Mouse (Mus musculus) limb, embryonic 15.5 days (tissue): ENCODE data around the gene Gm4881. TPM values are rescaled to one million over a fixed set of nuclear protein-coding genes. Genes with fewer than 3 reads are reported as not detected.

Source experiments
- ATAC-seq: fragments of 200-750 bp; cut with Nextera tagmentation; 2 replicates; pipeline ENCODE4 v1.8.0; 2017; ENCODE audit warnings: low read depth, moderate TSS enrichment; ENCODE audit not compliant: insufficient number of reproducible peaks, low FRiP score, low TSS enrichment
- H3K27ac ChIP-seq: fragments of 300-500 bp; sonication (generic); 2 replicates; pipeline ENCODE4 v1.5.1; 2015; ENCODE audit warnings: moderate library complexity, mild to moderate bottlenecking, inconsistent platforms
- H3K27me3 ChIP-seq: fragments of 300-500 bp; sonication (generic); 2 replicates; pipeline ENCODE4 v1.6.1; 2015; ENCODE audit warnings: inconsistent platforms
- H3K36me3 ChIP-seq: fragments of 300-500 bp; sonication (generic); 2 replicates; pipeline ENCODE4 v1.6.1; 2015; ENCODE audit warnings: inconsistent platforms
- H3K4me1 ChIP-seq: fragments of 300-500 bp; sonication (generic); 2 replicates; pipeline ENCODE4 v1.6.1; 2015; ENCODE audit warnings: inconsistent platforms
- H3K4me2 ChIP-seq: fragments of 300-500 bp; sonication (generic); 2 replicates; pipeline ENCODE4 v1.6.1; 2015; ENCODE audit warnings: mild to moderate bottlenecking, inconsistent platforms
- H3K4me3 ChIP-seq: fragments of 300-500 bp; sonication (generic); 2 replicates; pipeline ENCODE4 v1.5.1; 2015; ENCODE audit warnings: mild to moderate bottlenecking, inconsistent platforms
- H3K9ac ChIP-seq: fragments of 300-500 bp; sonication (generic); 2 replicates; pipeline ENCODE4 v1.6.1; 2015; ENCODE audit warnings: inconsistent platforms
- H3K9me3 ChIP-seq: fragments of 300-500 bp; sonication (generic); 2 replicates; pipeline ENCODE4 v1.6.1; 2016; ENCODE audit warnings: inconsistent platforms
- WGBS: fragments of 180-500 bp; shearing (Covaris S2); methylation state at CpG from one replicate; pipeline ENCODE4 v1.1.7; 2015; 5-methylcytosine and 5-hydroxymethylcytosine counted together
- polyA plus RNA-seq: library from polyadenylated mRNA; unstranded; fragments of >200 nt; fragmentation: Nextera tagmentation; extraction: Ambion mirVana; gene quantifications from 2 replicates; pipeline ENCODE4 v1.2.1, GENCODE M21; 2015

Gene Gm4881
- polyA plus RNA-seq, 1 experiment from 2014 or later: not detected

DNA sequence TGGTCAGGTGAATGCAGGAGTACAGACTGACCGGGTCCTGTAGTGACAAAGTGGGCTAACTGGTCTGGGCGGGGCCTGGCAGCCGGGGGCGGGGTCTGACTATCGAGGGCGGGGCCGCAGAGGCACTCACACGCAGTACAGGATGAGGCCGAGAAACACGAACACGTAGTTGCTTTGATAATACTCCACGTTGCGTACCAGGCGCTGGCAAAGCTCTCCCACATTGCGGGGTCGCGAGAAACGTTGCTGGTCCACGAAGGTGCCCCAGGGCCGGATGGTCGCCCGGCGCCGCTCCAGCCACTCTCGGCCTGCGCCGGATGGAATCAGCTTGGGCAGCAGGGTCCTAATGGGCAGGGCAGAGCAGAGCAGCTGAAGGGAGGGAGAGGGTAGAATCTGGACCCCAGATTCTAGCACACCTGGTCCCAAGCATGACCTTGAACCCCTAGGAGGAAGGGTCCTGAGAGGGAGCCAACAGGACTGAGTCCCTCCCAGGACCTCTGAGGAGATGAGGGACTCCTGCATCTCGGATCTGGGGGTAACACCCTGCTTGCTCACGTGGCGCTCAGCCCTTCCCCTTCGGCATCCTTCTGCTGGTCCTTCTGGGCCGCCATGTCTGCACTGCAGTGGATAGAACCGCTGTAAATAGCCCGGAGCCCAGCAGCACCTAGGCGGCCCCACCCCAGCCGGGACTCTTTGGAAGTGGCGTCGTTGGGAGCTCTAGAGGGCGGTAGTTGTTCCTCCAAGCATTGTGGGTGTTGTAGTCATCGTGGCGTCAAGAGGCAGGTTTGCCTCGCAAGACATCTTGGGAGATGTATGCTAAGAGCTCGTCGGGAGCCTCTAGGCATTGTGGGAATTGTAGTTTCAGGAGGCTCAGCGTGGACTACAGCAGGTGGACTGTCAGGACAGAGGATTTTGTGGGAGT is 27.9 kb upstream of the Gm4881 start, which contains the start of gene Rabac1:
Rabac1 (minus strand) TSS at position 783 of the 922 bp plus-strand sequence.
- Histone ChIP-seq H3K36me3 (peaks cover 7% of the 10 kb centered on the region; the same call in 1 of the 2 replicates), H3K9ac (peak within 1 kb of the TSS; percentile 84), H3K4me1 (peaks cover 12% of the 10 kb centered on the region), H3K27me3 (no peaks in the 10 kb centered on the region), H3K4me3 (peak within 1 kb of the TSS; percentile 59), H3K9me3 (no peaks in the 10 kb centered on the region), H3K27ac (peak within 1 kb of the TSS; percentile 86), H3K4me2 (peak within 1 kb of the TSS; percentile 70)
- under 1% methylated on average over 45 of the region's 45 CpGs for WGBS
- ATAC-seq: peak; percentile 89

DNA sequence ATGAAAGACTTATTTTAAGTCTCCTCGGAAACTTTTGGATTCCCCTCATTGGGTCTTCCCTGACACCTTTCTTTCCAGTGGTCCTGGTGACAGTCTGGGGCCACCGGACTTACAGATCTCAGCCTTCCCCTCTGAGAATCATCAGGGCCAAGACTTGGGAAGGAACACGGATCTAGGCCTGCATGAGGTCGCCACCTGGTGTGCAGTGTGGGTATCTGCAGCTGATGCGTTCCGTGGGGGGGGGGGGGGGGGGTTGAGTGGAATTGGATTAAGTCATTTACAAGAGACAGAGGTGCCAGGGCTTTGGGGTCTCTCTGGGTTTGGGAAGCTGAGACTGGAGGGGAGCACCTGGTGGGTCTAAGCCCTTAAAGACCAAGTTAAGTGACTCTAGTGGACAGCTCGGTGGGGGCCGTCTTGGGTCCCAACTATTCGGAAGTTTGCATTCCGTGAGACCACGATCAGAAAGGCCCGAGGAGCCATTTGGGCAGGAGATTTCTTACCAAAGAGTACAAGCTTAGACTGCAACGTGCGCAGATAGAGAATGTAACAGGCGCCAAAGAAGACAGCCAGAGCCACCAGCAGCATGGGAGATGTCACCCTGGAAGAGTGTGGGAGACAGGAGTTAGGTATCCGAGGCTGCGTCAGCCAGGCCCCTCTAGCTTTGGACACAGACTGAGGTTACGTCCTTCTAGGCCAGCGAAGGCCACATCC is 27.1 kb upstream of the Gm4881 start:
- Histone ChIP-seq H3K9me3 (no peaks in the 10 kb centered on the region), H3K36me3 (peaks cover 7% of the 10 kb centered on the region; the same call in 1 of the 2 replicates), H3K9ac (peak overlapping the region; percentile 84; the same call in 1 of the 2 replicates), H3K27me3 (no peaks in the 10 kb centered on the region), H3K27ac (peak overlapping the region; percentile 86), H3K4me2 (peak overlapping the region; percentile 70), H3K4me3 (peak overlapping the region; percentile 59), H3K4me1 (peaks cover 12% of the 10 kb centered on the region)
- ATAC-seq: no peak
- WGBS: 8% methylated on average over 19 of the region's 19 CpGs

DNA sequence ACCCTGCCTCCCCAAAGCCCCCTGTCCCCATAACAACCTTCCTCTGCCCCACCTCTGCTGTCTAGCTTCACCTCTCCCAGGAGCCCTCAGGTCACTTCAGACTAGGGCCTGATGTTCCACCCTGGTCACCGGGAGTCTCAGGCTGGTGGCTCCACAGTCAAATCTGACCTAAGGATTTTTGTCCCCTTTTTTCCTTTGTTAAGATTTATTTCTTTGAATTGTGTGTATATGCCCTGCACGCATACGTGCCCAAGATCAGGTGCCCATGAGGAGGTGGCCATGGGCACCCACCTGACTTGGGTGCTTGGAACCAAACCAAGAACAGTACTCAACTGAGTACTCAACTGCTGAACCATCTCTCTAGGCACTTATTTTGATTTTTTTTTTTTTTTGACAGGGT is 26.0 kb upstream of the Gm4881 start:
- H3K4me1 ChIP-seq: peaks cover 12% of the 10 kb centered on the region
- H3K4me2 ChIP-seq: no peak overlapping the region
- H3K27ac ChIP-seq: no peak overlapping the region
- no peak overlapping the region for H3K4me3 ChIP-seq
- no peaks in the 10 kb centered on the region for H3K9me3 ChIP-seq
- no peak for ATAC-seq
- WGBS: 85% methylated on average over 3 of the region's 3 CpGs
- H3K9ac ChIP-seq: no peak overlapping the region
- peaks cover 7% of the 10 kb centered on the region; the same call in 1 of the 2 replicates for H3K36me3 ChIP-seq
- no peaks in the 10 kb centered on the region for H3K27me3 ChIP-seq

DNA sequence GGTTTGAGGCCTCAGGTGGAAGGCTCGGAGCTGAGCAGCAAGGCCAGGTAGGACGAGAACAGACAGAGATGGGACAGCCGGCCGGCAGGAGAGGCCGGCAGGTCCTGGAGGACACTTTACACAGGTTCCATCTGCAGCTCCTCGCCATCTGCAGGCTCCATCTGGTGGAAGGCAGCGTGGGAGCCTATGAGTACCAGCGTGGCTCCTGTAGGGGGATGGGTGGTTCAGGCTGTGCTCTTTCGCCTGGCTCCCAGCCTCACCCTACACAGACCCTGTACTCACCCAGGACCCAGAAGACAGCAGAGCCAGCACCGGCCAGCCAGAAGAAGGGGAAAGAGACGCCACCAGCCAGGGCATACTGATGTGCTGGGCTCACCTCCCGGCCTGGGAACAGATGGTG is 25.5 kb upstream of the Gm4881 start:
- Histone ChIP-seq H3K27me3 (no peaks in the 10 kb centered on the region), H3K9ac (no peak overlapping the region), H3K4me3 (no peak overlapping the region), H3K9me3 (no peaks in the 10 kb centered on the region), H3K27ac (no peak overlapping the region), H3K36me3 (peaks cover 7% of the 10 kb centered on the region; the same call in 1 of the 2 replicates), H3K4me2 (no peak overlapping the region), H3K4me1 (peaks cover 12% of the 10 kb centered on the region)
- WGBS: 77% methylated on average over 12 of the region's 12 CpGs
- ATAC-seq: no peak

DNA sequence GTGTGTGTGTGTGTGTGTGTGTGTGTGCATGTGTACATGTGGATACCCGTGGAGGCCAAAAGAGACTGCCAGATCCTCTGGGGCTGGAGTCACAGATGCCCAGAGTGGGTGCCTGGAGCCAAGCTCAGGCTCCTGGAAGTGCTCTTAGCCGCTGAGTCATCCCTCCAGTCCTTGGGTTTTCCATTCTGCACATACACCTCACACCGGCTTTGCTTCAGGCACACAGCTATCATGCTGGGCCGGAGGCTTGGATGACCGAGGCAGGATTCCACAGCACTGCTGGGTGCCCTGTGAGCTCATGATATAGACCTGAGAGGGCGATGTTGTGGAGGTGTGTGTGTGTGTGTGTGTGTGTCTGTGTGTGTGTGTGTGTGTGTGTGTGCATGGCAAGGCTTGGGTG is 24.2 kb upstream of the Gm4881 start:
- Histone ChIP-seq H3K27ac (no peak overlapping the region), H3K9me3 (no peaks in the 10 kb centered on the region), H3K4me2 (no peak overlapping the region), H3K9ac (no peak overlapping the region), H3K4me1 (peaks cover 12% of the 10 kb centered on the region), H3K27me3 (no peaks in the 10 kb centered on the region), H3K4me3 (no peak overlapping the region), H3K36me3 (peaks cover 7% of the 10 kb centered on the region; the same call in 1 of the 2 replicates)
- WGBS: 76% methylated on average over 6 of the region's 6 CpGs
- no peak for ATAC-seq

DNA sequence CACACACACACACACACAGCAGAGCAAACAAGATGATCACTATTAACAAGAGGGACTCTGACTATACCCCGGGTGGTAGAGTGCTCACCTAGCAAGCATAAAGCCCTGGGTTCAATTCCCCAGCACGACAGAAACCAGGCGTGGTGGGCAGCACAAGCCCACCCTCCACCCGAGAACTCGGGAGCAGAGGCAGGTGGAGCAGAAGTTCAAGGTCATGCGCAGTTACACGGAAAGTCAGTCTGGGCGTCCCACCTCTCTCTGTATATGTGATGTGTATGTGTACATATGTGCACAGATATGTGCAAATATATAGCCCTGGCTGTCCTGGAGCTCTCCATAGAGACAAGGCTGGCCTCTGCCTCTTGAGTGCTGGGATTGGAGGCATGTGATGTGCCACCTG is 23.7 kb upstream of the Gm4881 start:
- ATAC-seq: no peak
- Histone ChIP-seq H3K9ac (no peak overlapping the region), H3K36me3 (peaks cover 7% of the 10 kb centered on the region; the same call in 1 of the 2 replicates), H3K4me1 (peaks cover 12% of the 10 kb centered on the region), H3K27me3 (no peaks in the 10 kb centered on the region), H3K4me2 (no peak overlapping the region), H3K9me3 (no peaks in the 10 kb centered on the region), H3K27ac (no peak overlapping the region), H3K4me3 (no peak overlapping the region)
- 78% methylated on average over 8 of the region's 8 CpGs for WGBS

DNA sequence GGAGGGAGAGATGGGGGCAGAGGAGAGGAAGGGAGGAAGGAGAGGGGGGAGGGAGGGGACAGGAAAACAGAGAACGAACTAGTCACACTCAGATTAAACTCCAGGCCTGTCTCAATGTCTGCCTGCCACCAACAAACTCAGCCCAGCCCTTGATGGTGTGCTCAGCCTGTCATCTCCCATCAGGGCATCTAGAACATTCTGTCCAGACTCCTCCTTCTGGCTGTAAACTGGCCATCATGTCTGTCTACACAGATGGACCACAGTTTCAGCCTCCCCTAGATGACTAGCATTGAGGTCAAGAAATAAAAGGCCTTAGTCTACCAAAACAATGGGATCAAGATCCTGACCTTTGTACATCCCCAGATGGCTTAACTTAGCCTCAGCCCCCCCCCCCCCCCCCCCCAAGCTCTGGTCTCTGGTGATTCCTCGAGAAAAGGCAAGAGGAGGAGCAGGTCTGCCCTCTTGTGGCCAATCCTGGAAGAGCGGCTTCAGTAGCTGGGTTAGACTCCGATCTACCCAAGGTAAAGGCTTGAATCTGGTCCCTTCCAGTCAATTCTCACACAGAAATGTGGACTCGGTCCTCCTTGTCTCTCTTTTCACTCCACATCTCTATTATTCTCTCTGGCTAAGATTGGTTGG is 20.7 kb upstream of the Gm4881 start:
- Histone ChIP-seq H3K9me3 (no peaks in the 10 kb centered on the region), H3K36me3 (peaks cover 6% of the 10 kb centered on the region; the same call in 1 of the 2 replicates), H3K27me3 (no peaks in the 10 kb centered on the region), H3K4me2 (no peak overlapping the region), H3K4me1 (no peaks in the 10 kb centered on the region), H3K4me3 (no peak overlapping the region), H3K9ac (no peak overlapping the region), H3K27ac (no peak overlapping the region)
- WGBS: 12% methylated on average over 5 of the region's 5 CpGs
- ATAC-seq: no peak

DNA sequence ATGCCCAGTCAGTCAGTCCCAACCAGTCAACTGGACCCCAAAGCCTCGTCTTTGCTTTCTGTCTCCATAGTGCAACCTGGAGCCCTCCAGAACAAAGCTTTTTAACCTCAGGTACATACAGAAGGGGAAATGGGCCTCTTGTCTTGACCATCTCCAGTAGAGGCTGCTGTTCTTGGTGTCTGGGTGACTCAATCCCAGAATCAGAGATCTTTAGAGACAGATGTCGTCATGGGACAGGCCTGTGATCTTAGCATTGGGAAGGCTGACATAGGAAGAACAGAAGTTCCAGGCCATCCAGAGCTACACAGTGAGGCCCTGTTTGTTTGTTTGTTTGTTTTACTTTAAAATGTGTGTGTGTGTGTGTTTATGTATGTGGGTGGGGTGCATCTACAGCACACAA is 20.0 kb upstream of the Gm4881 start:
- no peaks in the 10 kb centered on the region for H3K4me1 ChIP-seq
- no peak overlapping the region for H3K4me3 ChIP-seq
- no peaks in the 10 kb centered on the region for H3K27me3 ChIP-seq
- no peaks in the 10 kb centered on the region for H3K9me3 ChIP-seq
- no peak overlapping the region for H3K9ac ChIP-seq
- WGBS: 68% methylated on average over 2 of the region's 2 CpGs
- ATAC-seq: no peak
- H3K36me3 ChIP-seq: no peaks in the 10 kb centered on the region
- no peak overlapping the region for H3K4me2 ChIP-seq
- no peak overlapping the region for H3K27ac ChIP-seq

DNA sequence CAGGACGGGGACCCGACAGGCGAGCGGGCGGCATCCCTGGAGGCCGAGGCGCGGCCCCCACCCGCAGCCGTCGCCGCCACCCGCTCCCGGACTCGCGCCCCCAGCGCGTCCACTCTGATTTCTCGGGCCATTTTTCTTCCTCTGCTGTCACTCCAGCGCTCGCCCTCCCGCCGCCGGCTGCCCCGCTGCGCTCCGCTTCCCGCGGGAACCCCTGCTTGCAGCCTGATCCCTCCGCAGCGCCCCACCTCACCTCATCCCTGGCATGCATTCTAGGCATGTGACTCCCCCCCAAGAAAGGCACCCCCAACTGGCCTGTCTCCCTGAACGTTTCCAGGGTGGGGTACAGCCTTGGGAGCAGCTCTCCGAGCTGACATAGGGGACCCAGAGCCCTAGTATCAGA is 10.9 kb upstream of the Gm4881 start:
- Histone ChIP-seq H3K4me1 (peaks cover 17% of the 10 kb centered on the region), H3K4me3 (peak overlapping the region; percentile 44), H3K36me3 (no peaks in the 10 kb centered on the region), H3K4me2 (peak overlapping the region; percentile 65), H3K9ac (peak overlapping the region; percentile 26; the same call in 1 of the 2 replicates), H3K27me3 (peaks cover 72% of the 10 kb centered on the region), H3K9me3 (no peaks in the 10 kb centered on the region; the same call in 1 of the 2 replicates), H3K27ac (no peak overlapping the region)
- 3% methylated on average over 33 of the region's 33 CpGs for WGBS
- no peak for ATAC-seq

DNA sequence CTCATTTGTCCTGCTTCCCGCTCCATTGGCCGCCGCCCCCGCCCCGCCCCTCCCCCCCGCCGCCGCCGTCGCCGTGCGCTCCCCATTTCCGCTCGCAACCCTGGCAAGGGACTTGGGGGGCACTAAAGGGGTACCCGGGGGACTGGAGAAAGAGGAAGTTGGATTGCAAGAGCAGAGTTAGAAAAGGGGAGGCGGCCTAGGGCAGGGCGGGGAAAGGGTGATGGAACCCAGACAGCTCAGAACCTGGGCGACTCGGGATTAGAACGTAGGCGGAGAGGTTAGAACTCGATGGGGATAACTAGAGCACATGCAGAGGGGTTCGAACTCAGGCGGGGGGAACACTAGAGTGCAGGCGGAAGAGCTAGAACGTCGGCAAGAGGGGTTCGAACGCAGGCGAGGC is 10.2 kb upstream of the Gm4881 start:
- Histone ChIP-seq H3K4me3 (peak overlapping the region; percentile 44), H3K4me1 (peaks cover 20% of the 10 kb centered on the region), H3K27me3 (peaks cover 79% of the 10 kb centered on the region), H3K9ac (peak overlapping the region; percentile 26), H3K27ac (no peak overlapping the region), H3K36me3 (no peaks in the 10 kb centered on the region), H3K4me2 (peak overlapping the region; percentile 65), H3K9me3 (no peaks in the 10 kb centered on the region; the same call in 1 of the 2 replicates)
- WGBS: 1% methylated on average over 24 of the region's 30 CpGs
- ATAC-seq: 0 out of 2 replicates have a peak, but pooled peaks have one; percentile 27

DNA sequence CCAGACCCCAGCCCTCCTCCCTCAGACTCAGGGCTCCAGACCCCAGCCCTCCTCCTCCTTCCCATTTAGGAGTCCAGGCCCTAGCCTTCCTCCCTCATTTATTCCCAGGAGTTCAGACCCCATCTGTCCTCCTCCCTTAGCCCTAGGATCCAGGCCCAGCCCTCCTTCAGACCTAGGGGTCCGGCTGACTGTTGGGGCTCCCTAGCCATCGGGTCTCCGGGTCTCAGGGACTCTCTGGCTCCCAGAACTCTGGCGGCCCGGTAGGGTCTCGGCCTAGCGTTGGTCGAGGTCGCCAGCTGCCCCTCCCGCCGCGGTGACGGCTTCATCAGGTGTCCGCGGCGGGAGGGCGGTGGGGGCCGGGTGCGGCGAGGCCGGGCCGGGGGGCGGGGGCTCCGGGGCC is 9.7 kb upstream of the Gm4881 start:
- Histone ChIP-seq H3K9me3 (no peaks in the 10 kb centered on the region; the same call in 1 of the 2 replicates), H3K36me3 (no peaks in the 10 kb centered on the region), H3K27me3 (peaks cover 84% of the 10 kb centered on the region), H3K4me3 (peak overlapping the region; percentile 44), H3K4me2 (peak overlapping the region; percentile 65), H3K9ac (0 out of 2 replicates have a peak overlapping the region, but pooled peaks have one; percentile 26), H3K27ac (no peak overlapping the region), H3K4me1 (peaks cover 20% of the 10 kb centered on the region)
- WGBS: 1% methylated on average over 23 of the region's 24 CpGs
- ATAC-seq: no peak
